Mouse (Mus musculus) CH12.LX (cell line): Measurements from ENCODE around the gene Gna12.

Experiments
- CTCF ChIP-seq, 2 experiments: IDR thresholded peaks in 1 of 2; conservative IDR thresholded peaks in 1 of 2; 2 replicates each; pipeline ENCODE4 v1.5.1; 2011 to 2012; ENCODE audit warnings: low read depth in 2 of 2, low read length in 2 of 2, improper control_type of control experiment in 1 of 2, inconsistent platforms in 1 of 2, mild to moderate bottlenecking in 1 of 2, moderate library complexity in 1 of 2
- EP300 ChIP-seq: IDR thresholded peaks from 2 replicates; pipeline ENCODE4 v1.6.1; 2011; ENCODE audit warnings: low read length, improper control_type of control experiment
- JUND ChIP-seq: conservative IDR thresholded peaks from 2 replicates; pipeline ENCODE4 v1.6.1; 2011; ENCODE audit warnings: low read depth, low read length, improper control_type of control experiment
- MAX ChIP-seq: IDR thresholded peaks from 2 replicates; pipeline ENCODE4 v1.6.1; 2011; ENCODE audit warnings: low read length, improper control_type of control experiment
- MXI1 ChIP-seq: IDR thresholded peaks from 2 replicates; pipeline ENCODE4 v1.6.1; 2011; ENCODE audit warnings: mild to moderate bottlenecking, low read depth, low read length, improper control_type of control experiment
- POLR2AphosphoS2 ChIP-seq: IDR thresholded peaks from 2 replicates; pipeline ENCODE4 v1.6.1; 2011; ENCODE audit warnings: low read depth, low read length, improper control_type of control experiment
- SIN3A ChIP-seq: IDR thresholded peaks from 2 replicates; pipeline ENCODE4 v1.6.1; 2012; ENCODE audit warnings: low read length, improper control_type of control experiment, inconsistent platforms
- UBTF ChIP-seq: IDR thresholded peaks from 2 replicates; pipeline ENCODE4 v1.6.1; 2012; ENCODE audit warnings: low read depth, mild to moderate bottlenecking, inconsistent platforms, low read length, improper control_type of control experiment, moderate library complexity

DNA sequence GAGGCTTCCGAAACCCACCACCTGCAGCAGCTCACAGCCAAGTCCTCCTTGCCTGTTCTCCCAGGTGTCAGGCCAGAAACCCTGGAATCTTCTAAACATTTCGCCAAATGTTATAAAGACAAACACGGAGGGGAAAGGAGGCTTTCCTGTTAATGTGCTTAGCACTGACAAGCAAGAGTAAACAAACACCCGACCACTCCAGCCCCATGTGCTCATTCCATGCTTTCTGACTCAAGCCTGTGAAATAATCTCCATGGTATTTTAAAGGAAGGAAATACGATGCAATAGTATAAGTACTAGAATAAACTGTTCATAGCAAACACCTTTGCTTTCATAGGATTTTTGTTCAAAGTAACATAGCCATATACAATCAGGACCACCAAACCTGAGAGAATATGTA lies 38.0 kb downstream of the Gna12 start:
- TF ChIP-seq MAX = no peak
- TF ChIP-seq POLR2AphosphoS2 = no peak
- TF ChIP-seq SIN3A = no peak
- TF ChIP-seq CTCF (conservative IDR thresholded peaks at IDR 0.05 in 1 of 2, IDR thresholded peaks at IDR 0.05 in 1 of 2; ENCODE audit: low read depth in 2 of 2, low read length in 2 of 2) = no peak
- TF ChIP-seq JUND = no peak
- no peak for TF ChIP-seq MXI1
- no peak for TF ChIP-seq UBTF
- no peak for TF ChIP-seq EP300
